Mouse (Mus musculus): ENCODE measurements around the gene Isx. TPM values are rescaled to one million over a fixed set of nuclear protein-coding genes. Genes with fewer than 3 reads are reported as not detected.

Isx gene
- polyA plus RNA-seq, 1 experiment from 2014 or later: 5.0 TPM

Other genes with a start within 250 kb of the Isx start
- 44.4 and 51.5 TPM in 2 replicates for gene Hmgxb4, start 120.2 kb downstream of the Isx start, polyA plus RNA-seq (2014; fragmentation: Nextera tagmentation; extraction: Ambion mirVana)
- 24.1 and 27.5 TPM in 2 replicates for gene Tom1, start 160.5 kb downstream of the Isx start, polyA plus RNA-seq (2014; fragmentation: Nextera tagmentation; extraction: Ambion mirVana)
- 7.7 and 8.7 TPM in 2 replicates for gene Hmox1, start 220.4 kb downstream of the Isx start, polyA plus RNA-seq (2014; fragmentation: Nextera tagmentation; extraction: Ambion mirVana)
- 138 and 141 TPM in 2 replicates for gene Mcm5, start 236.4 kb downstream of the Isx start, polyA plus RNA-seq (2014; fragmentation: Nextera tagmentation; extraction: Ambion mirVana)

Data from stomach, embryonic 14.5 days (tissue).